Mouse (Mus musculus) embryonic fibroblast, embryonic 13.5 days (primary cell): ENCODE measurements around the gene Gpr137.

ENCODE experiments used
- CTCF ChIP-seq: IDR thresholded peaks from 2 replicates; pipeline ENCODE4 v1.5.1; 2011; ENCODE audit warnings: mild to moderate bottlenecking, control low read depth, low read length, moderate library complexity, borderline replicate concordance; ENCODE audit not compliant: insufficient read depth
- POLR2A ChIP-seq: IDR thresholded peaks from 2 replicates; pipeline ENCODE4 v1.6.1; 2011; ENCODE audit warnings: low read depth, mild to moderate bottlenecking, control low read depth, low read length, moderate library complexity

DNA sequence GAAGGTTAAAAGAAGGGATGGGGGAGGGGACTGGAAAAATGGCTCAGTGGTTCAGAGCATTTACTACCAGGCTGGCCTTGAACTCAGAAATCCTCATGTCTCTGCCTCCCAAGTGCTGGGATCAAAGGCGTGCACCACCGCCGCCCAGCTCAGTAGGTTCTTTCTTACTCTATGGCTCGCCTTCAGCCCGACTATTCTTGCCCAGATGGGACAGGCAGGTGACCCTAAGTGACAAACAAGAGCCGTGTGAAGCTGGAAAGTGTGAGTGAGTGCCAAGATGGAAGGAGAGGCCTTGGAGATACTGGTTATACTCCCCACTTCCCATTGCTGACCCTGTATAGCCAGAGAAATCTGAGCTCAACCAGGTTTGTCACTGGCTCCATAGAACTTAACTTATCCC is 1.4 kb upstream of the Gpr137 start:
- TF ChIP-seq CTCF (no peak), POLR2A (no peak)
